In the genomic region with DNA sequence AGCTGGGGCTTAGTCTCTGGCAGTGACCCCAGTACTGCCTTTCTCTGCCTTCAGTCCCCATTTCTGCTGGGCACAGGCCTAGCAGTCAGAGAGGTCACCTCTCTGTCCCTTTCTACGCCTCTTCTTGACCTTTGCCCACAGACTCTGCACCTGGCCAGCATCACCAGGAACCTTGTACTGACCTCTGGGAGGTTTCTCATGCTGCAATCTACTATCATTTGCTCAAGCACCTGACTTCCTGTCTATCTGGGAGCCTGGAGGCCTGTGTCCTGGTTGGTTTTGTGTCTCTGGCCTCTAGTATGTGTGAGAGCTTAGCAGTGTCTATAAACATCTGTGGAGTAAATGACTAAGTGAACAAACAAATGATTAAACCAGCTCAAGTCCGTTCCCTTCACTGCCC, we compare ENCODE assay signal across 18 mouse cellular contexts.
A peak's percentile ranks its signal among the peaks of the same experiment; 100 is the strongest.
DNase-seq lines count a peak whose midpoint lies in the region; ATAC-seq and TF ChIP-seq lines count a peak whose summit lies in the region.
"Had no signal": no experiment of that assay in that cellular context is flagged by ENCODE, and none has a peak within 500 bp of the region (broad histone marks: within the 10 kb centered on the region; RNA-seq: fewer than 3 reads in every experiment).

No protein-coding gene starts in this region.

- TF ChIP-seq CTCF in liver, embryonic 14.5 days (IDR thresholded peaks at IDR 0.05; ENCODE audit: low read depth): no peak

- 0 out of 2 replicates have a peak overlapping the region, but pooled peaks have one; percentile 9 for H3K27ac ChIP-seq in kidney, embryonic 15.5 days
- no peak overlapping the region for H3K27ac ChIP-seq in liver, embryonic 14.5 days
- H3K27ac ChIP-seq in forebrain, embryonic 11.5 days (ENCODE audit: low read depth, low read length): no peak overlapping the region
- H3K27ac ChIP-seq in midbrain, embryonic 16.5 days (ENCODE audit: low read length): no peak overlapping the region
- H3K27ac ChIP-seq: embryonic facial prominence, embryonic 10.5 days; forebrain, embryonic 12.5 days; heart, embryonic 13.5 days; hindbrain, embryonic 14.5 days; limb, embryonic 13.5 days; neural tube, embryonic 12.5 days had no signal

- no peaks in the 10 kb centered on the region for H3K9me3 ChIP-seq in kidney, embryonic 15.5 days (replicated peaks)
- no peaks in the 10 kb centered on the region for H3K9me3 ChIP-seq in liver, embryonic 14.5 days (ENCODE audit: control insufficient read depth, low read length)
- H3K9me3 ChIP-seq in forebrain, embryonic 11.5 days (ENCODE audit: control insufficient read depth, low read length): no peaks in the 10 kb centered on the region
- H3K9me3 ChIP-seq in midbrain, embryonic 16.5 days (replicated peaks; ENCODE audit: control insufficient read depth, low read length, poor library complexity, severe bottlenecking): no peaks in the 10 kb centered on the region
- H3K9me3 ChIP-seq: embryonic facial prominence, embryonic 10.5 days; forebrain, embryonic 12.5 days; heart, embryonic 13.5 days; limb, embryonic 13.5 days; neural tube, embryonic 12.5 days had no signal

- H3K4me3 ChIP-seq in kidney, embryonic 15.5 days (replicated peaks): no peak overlapping the region
- H3K4me3 ChIP-seq in liver, embryonic 14.5 days (ENCODE audit: insufficient read depth in 1 of 2, low read depth in 2 of 2, low read length in 2 of 2): no peak overlapping the region
- H3K4me3 ChIP-seq in forebrain, embryonic 11.5 days (ENCODE audit: low read depth, low read length): no peak overlapping the region
- H3K4me3 ChIP-seq in midbrain, embryonic 16.5 days (ENCODE audit: low read depth, low read length): no peak overlapping the region
- H3K4me3 ChIP-seq: embryonic facial prominence, embryonic 10.5 days; forebrain, embryonic 12.5 days; heart, embryonic 13.5 days; limb, embryonic 13.5 days; neural tube, embryonic 12.5 days had no signal

- H3K36me3 ChIP-seq in kidney, embryonic 15.5 days: no peaks in the 10 kb centered on the region
- no peaks in the 10 kb centered on the region for H3K36me3 ChIP-seq in liver, embryonic 14.5 days (replicated peaks; ENCODE audit: control insufficient read depth, insufficient read depth, low read depth)
- no peaks in the 10 kb centered on the region for H3K36me3 ChIP-seq in forebrain, embryonic 11.5 days (ENCODE audit: control insufficient read depth, insufficient read depth, low read length)
- no peaks in the 10 kb centered on the region for H3K36me3 ChIP-seq in midbrain, embryonic 16.5 days (ENCODE audit: control insufficient read depth, insufficient read depth, low read length)
- H3K36me3 ChIP-seq: embryonic facial prominence, embryonic 10.5 days; forebrain, embryonic 12.5 days; heart, embryonic 13.5 days; limb, embryonic 13.5 days; neural tube, embryonic 12.5 days had no signal

- no peak for DNase-seq in kidney, postnatal 14 days
- peak; percentile 12 to 44 for DNase-seq in kidney, postnatal 25 days
- peak in 1 of 3 experiments; percentile 24 for DNase-seq in liver, embryonic 14.5 days (ENCODE audit: low read depth in 3 of 3, low spot score in 3 of 3)
- no peak for DNase-seq in forebrain, embryonic 11.5 days (ENCODE audit: low spot score)
- no peak for DNase-seq in adrenal gland, postnatal 25 days
- DNase-seq: cerebellum, adult 18-20 months; cerebellum, postnatal 36 days; spleen, adult 18-20 months; thymus, adult 2 months had no signal

- no peak for TF ChIP-seq EP300 in liver, embryonic 14.5 days (IDR thresholded peaks at IDR 0.05; ENCODE audit: low read depth)

- H3K4me1 ChIP-seq in kidney, embryonic 15.5 days: peaks cover 8% of the 10 kb centered on the region
- H3K4me1 ChIP-seq in liver, embryonic 14.5 days (replicated peaks; ENCODE audit: control insufficient read depth in 2 of 2, insufficient read depth in 2 of 2, low read length in 1 of 2): peaks cover 0 to 13% of the 10 kb centered on the region in 2 experiments; a peak in 2 of 4 replicates
- H3K4me1 ChIP-seq in forebrain, embryonic 11.5 days (replicated peaks; ENCODE audit: control insufficient read depth, insufficient read depth, low read length): peaks cover 3% of the 10 kb centered on the region; the same call in 1 of the 2 replicates
- no peaks in the 10 kb centered on the region for H3K4me1 ChIP-seq in midbrain, embryonic 16.5 days (ENCODE audit: control insufficient read depth, insufficient read depth, low read length)

- WGBS in kidney, embryonic 15.5 days: 74% methylated on average over 2 of the region's 2 CpGs
- 49% methylated on average over 2 of the region's 2 CpGs for WGBS in liver, embryonic 14.5 days (ENCODE audit: insufficient replicate concordance)
- WGBS in forebrain, embryonic 11.5 days: 73% methylated on average over 2 of the region's 2 CpGs
- WGBS in midbrain, embryonic 16.5 days: 81% methylated on average over 2 of the region's 2 CpGs

- ATAC-seq in kidney, embryonic 15.5 days (replicated peaks; ENCODE audit: low FRiP score): no peak
- peak; percentile 49; the same call in 1 of the 2 replicates for ATAC-seq in liver, embryonic 14.5 days (ENCODE audit: insufficient read depth)
- no peak for ATAC-seq in forebrain, embryonic 11.5 days (replicated peaks; ENCODE audit: low FRiP score)
- ATAC-seq in midbrain, embryonic 16.5 days: no peak

- no peak overlapping the region for H3K9ac ChIP-seq in kidney, embryonic 15.5 days
- H3K9ac ChIP-seq in liver, embryonic 14.5 days (replicated peaks): no peak overlapping the region
- H3K9ac ChIP-seq in forebrain, embryonic 11.5 days (ENCODE audit: low read length): no peak overlapping the region
- no peak overlapping the region for H3K9ac ChIP-seq in midbrain, embryonic 16.5 days (ENCODE audit: low read depth, low read length)
- H3K9ac ChIP-seq: forebrain, embryonic 12.5 days; heart, embryonic 13.5 days; hindbrain, embryonic 14.5 days; limb, embryonic 13.5 days; neural tube, embryonic 12.5 days had no signal

- no peak overlapping the region for H3K4me2 ChIP-seq in kidney, embryonic 15.5 days
- H3K4me2 ChIP-seq in liver, embryonic 14.5 days (ENCODE audit: low read depth): no peak overlapping the region
- no peak overlapping the region for H3K4me2 ChIP-seq in forebrain, embryonic 11.5 days (ENCODE audit: low read depth, low read length, severe bottlenecking)
- H3K4me2 ChIP-seq in midbrain, embryonic 16.5 days (ENCODE audit: low read length): no peak overlapping the region
- H3K4me2 ChIP-seq: forebrain, embryonic 12.5 days; heart, embryonic 13.5 days; hindbrain, embryonic 14.5 days; limb, embryonic 13.5 days; midbrain, embryonic 11.5 days; neural tube, embryonic 12.5 days had no signal

- no peaks in the 10 kb centered on the region for H3K27me3 ChIP-seq in kidney, embryonic 15.5 days
- no peaks in the 10 kb centered on the region for H3K27me3 ChIP-seq in liver, embryonic 14.5 days (ENCODE audit: control insufficient read depth, insufficient read depth, low read length)
- H3K27me3 ChIP-seq in forebrain, embryonic 11.5 days (ENCODE audit: control insufficient read depth, insufficient read depth, low read length): no peaks in the 10 kb centered on the region
- H3K27me3 ChIP-seq in midbrain, embryonic 16.5 days (ENCODE audit: control insufficient read depth, insufficient read depth, low read depth, low read length): no peaks in the 10 kb centered on the region
- H3K27me3 ChIP-seq: forebrain, embryonic 12.5 days; heart, embryonic 13.5 days; neural tube, embryonic 12.5 days had no signal

Comparison
In these comparisons a context has a peak if more than half of its experiments do, and no peak if none do; other contexts are left out.
1. DNase-seq: peak in kidney, postnatal 25 days (2 of 2); none in kidney, postnatal 14 days (single experiment), forebrain, embryonic 11.5 days (single experiment) and adrenal gland, postnatal 25 days (single experiment).